Mouse (Mus musculus): ENCODE measurements at regions not wholly inside any gene's neighbourhood (a gene's known extent, or its start where the extent isn't known, plus 50 kb on each side); places are given as distances from the start of the nearest gene placed in this dataset.
"Not testable (repeated sequence)": the region's sequence is repeated elsewhere in the genome, so short reads cannot be mapped to it uniquely, and the experiment has no call there.

DNA sequence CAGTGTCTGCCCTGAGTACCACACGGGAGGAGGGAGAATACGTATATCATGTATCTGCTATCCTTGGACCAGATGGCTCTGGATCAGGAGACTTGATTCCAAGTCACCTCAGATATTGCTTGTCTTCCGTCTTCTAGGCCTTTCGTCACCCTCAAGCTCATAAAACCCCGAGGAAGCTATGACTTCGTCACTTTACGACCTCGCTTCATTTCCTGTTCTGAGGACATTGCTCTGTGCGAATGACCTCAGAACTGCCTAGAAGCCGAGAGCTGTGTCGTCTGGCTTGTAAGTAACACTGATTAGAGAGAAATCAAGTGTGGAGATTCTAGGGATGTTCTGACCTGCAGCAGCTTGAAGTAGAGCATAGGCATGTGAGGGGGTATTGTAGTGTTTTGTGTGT, 108.4 kb upstream of the Shb start:
- H3K4me1 ChIP-seq (ENCODE audit: control insufficient read depth, insufficient read depth, low read length): 0 out of 2 replicates have a peak, but pooled peaks cover 2% of the 10 kb centered on the region
- no peak for ATAC-seq (replicated peaks; ENCODE audit: extremely low read depth, insufficient read depth, low FRiP score)
- no peak overlapping the region for H3K4me2 ChIP-seq (ENCODE audit: low read depth, low read length)
- H3K27ac ChIP-seq (ENCODE audit: low read length): no peak overlapping the region
- H3K27me3 ChIP-seq (ENCODE audit: control insufficient read depth, insufficient read depth, low read length): no peaks in the 10 kb centered on the region
- no peak overlapping the region for H3K9ac ChIP-seq (ENCODE audit: low read length)
- H3K36me3 ChIP-seq (ENCODE audit: control insufficient read depth, insufficient read depth): no peaks in the 10 kb centered on the region
- WGBS: 57% methylated on average over 11 of the region's 11 CpGs
- H3K9me3 ChIP-seq (replicated peaks; ENCODE audit: control insufficient read depth, low read length): peaks cover 4% of the 10 kb centered on the region
- no peak overlapping the region for H3K4me3 ChIP-seq (ENCODE audit: low read length)

DNA sequence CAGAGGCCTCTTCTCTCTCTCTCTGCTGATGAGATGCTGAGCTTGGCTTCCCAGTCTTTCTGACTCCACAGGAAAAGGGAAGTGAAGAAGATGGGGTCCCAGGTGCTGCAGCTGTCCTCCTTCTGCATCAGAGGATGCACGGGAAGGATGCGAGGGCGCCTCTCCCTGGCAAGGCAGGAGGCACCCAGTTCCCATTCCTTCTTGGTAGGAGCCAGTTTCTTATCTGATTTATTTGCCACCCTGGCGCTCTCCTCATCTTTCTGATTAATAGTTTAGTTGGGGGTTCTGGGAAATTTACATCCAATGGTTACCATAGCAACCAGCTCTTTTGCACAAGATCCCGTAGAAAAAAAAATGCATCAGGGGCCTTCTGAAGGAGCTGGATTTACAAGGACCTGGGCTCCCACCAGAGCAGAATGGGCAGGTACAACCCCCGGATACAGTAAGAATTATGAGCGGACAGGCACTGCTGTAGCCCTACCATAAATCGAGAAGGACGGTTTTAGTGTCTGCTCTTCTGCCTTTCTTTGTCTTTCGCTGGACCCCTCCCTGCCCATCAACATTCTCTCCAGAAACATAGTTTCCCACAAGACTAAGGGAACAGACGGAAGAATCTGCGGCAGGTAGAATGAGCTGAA, 107.2 kb upstream of the Shb start:
- H3K9ac ChIP-seq (ENCODE audit: low read length): no peak overlapping the region
- no peaks in the 10 kb centered on the region for H3K27me3 ChIP-seq (ENCODE audit: control insufficient read depth, insufficient read depth, low read length)
- no peak for ATAC-seq (replicated peaks; ENCODE audit: extremely low read depth, insufficient read depth, low FRiP score)
- H3K4me1 ChIP-seq (ENCODE audit: control insufficient read depth, insufficient read depth, low read length): 0 out of 2 replicates have a peak, but pooled peaks cover 2% of the 10 kb centered on the region
- H3K27ac ChIP-seq (ENCODE audit: low read length): no peak overlapping the region
- no peak overlapping the region for H3K4me2 ChIP-seq (ENCODE audit: low read depth, low read length)
- 83% methylated on average over 12 of the region's 12 CpGs for WGBS
- peaks cover 4% of the 10 kb centered on the region for H3K9me3 ChIP-seq (replicated peaks; ENCODE audit: control insufficient read depth, low read length)
- no peaks in the 10 kb centered on the region for H3K36me3 ChIP-seq (ENCODE audit: control insufficient read depth, insufficient read depth)
- H3K4me3 ChIP-seq (ENCODE audit: low read length): no peak overlapping the region

DNA sequence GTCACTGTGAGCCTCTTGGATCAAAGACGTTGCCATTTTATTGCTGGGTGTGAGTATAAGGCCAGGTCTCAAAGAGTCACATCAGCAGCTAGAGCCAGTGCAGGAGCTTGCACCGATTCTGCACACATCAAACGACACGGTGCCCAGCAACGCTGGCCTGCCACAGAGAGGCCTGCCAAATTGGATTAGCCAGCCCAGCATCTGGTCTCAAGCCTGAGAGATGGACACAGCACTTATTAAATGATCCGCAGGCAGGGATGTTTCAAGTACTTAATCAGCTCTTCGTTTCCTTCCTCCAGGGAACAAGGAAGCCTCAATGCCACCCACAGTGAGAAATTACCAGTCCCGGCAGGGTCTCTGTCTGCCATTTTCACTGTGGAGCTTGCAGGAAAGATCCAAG, 106.1 kb upstream of the Shb start:
- Histone ChIP-seq H3K9me3 (replicated peaks; ENCODE audit: control insufficient read depth, low read length) (peaks cover 4% of the 10 kb centered on the region), H3K4me1 (ENCODE audit: control insufficient read depth, insufficient read depth, low read length) (0 out of 2 replicates have a peak, but pooled peaks cover 2% of the 10 kb centered on the region), H3K4me2 (ENCODE audit: low read depth, low read length) (no peak overlapping the region), H3K36me3 (ENCODE audit: control insufficient read depth, insufficient read depth) (no peaks in the 10 kb centered on the region), H3K27me3 (ENCODE audit: control insufficient read depth, insufficient read depth, low read length) (no peaks in the 10 kb centered on the region), H3K27ac (ENCODE audit: low read length) (no peak overlapping the region), H3K4me3 (ENCODE audit: low read length) (no peak overlapping the region), H3K9ac (ENCODE audit: low read length) (no peak overlapping the region)
- 46% methylated on average over 8 of the region's 8 CpGs for WGBS
- no peak for ATAC-seq (replicated peaks; ENCODE audit: extremely low read depth, insufficient read depth, low FRiP score)

DNA sequence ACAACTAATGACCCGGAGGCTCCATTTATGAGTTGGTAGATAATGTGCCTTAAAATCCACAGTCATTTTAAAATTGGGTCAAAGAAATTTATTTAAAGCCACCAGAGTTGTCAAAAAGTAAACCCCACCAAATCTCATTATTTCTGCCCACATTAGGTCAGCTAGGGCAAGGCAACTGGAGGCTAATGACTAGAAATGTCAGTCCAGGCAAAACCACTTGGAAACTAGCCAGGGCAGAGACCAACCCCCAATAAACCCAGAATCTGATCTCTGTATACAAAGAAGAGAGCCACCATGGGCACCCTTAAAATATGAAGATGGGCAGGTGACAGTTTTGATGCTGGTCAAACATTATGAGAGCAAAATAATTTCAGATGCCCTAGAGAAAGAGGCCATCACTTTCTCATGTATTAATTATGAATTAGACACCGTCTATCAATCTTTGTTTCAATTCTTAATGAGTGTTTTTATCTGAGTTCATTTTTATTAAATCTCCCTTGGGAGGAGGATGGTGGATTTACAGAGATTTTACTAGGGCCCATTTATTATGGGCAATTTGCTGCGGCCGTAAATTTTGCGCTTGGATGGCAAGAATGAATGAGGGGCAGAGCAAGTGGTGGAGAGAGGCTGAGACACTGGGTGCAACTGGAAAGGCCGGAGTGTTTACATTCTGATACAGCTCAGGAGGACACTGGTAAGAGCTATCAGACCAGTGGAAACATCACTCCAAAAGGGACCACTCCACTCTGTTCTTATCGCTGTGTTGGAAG, 99.2 kb upstream of the Shb start:
- Histone ChIP-seq H3K4me1 (ENCODE audit: control insufficient read depth, insufficient read depth, low read length) (no peaks in the 10 kb centered on the region), H3K4me3 (ENCODE audit: low read length) (no peak overlapping the region), H3K4me2 (ENCODE audit: low read depth, low read length) (no peak overlapping the region), H3K9me3 (replicated peaks; ENCODE audit: control insufficient read depth, low read length) (peaks cover under 1% of the 10 kb centered on the region), H3K27me3 (ENCODE audit: control insufficient read depth, insufficient read depth, low read length) (no peaks in the 10 kb centered on the region), H3K27ac (ENCODE audit: low read length) (no peak overlapping the region), H3K9ac (ENCODE audit: low read length) (no peak overlapping the region), H3K36me3 (ENCODE audit: control insufficient read depth, insufficient read depth) (no peaks in the 10 kb centered on the region)
- ATAC-seq (replicated peaks; ENCODE audit: extremely low read depth, insufficient read depth, low FRiP score): no peak
- 91% methylated on average over 7 of the region's 7 CpGs for WGBS

DNA sequence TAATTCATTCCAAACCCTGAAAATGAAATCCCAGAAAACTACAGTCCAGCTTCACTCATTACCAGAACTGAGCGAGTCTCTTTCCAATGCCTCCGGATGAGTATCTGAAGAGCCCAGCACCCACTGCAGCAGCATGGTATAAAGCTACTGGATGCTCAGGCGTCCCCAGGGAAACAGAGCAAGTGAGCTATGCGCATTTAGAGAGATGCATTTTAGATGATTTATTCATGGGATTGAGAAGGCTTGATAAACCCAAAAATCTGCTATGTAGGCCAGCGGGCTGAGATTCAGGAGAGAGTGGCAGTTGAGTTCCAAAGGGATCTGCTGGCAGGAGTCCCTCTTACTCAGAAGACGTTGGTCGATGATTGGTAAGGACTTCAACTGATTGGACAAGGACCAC, 93.4 kb upstream of the Shb start:
- Histone ChIP-seq H3K9ac (ENCODE audit: low read length) (no peak overlapping the region), H3K4me3 (ENCODE audit: low read length) (no peak overlapping the region), H3K9me3 (replicated peaks; ENCODE audit: control insufficient read depth, low read length) (no peaks in the 10 kb centered on the region), H3K36me3 (ENCODE audit: control insufficient read depth, insufficient read depth) (no peaks in the 10 kb centered on the region), H3K27me3 (ENCODE audit: control insufficient read depth, insufficient read depth, low read length) (no peaks in the 10 kb centered on the region), H3K4me2 (ENCODE audit: low read depth, low read length) (no peak overlapping the region), H3K4me1 (ENCODE audit: control insufficient read depth, insufficient read depth, low read length) (no peaks in the 10 kb centered on the region), H3K27ac (ENCODE audit: low read length) (no peak overlapping the region)
- no peak for ATAC-seq (replicated peaks; ENCODE audit: extremely low read depth, insufficient read depth, low FRiP score)
- 88% methylated on average over 7 of the region's 7 CpGs for WGBS

DNA sequence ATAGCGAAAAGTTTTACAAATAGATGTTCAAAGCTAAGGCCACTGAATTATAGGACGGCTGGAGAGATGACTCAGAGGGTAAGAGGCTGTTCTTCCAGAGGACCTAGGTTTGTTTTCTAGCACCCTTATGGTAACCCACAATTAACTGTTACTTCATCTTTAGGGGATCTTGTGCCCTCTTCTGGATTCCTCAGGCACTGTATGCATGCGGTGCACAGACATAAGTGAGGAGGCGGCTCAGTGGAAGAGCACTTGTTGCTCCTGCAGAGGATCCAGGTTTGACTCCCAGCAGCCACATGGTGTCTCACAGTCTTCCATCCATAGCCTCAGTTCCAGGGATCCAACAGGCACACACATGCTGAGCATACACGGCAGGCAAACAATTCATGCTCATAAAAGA, 89.7 kb upstream of the Shb start:
- WGBS: 85% methylated on average over 5 of the region's 5 CpGs

DNA sequence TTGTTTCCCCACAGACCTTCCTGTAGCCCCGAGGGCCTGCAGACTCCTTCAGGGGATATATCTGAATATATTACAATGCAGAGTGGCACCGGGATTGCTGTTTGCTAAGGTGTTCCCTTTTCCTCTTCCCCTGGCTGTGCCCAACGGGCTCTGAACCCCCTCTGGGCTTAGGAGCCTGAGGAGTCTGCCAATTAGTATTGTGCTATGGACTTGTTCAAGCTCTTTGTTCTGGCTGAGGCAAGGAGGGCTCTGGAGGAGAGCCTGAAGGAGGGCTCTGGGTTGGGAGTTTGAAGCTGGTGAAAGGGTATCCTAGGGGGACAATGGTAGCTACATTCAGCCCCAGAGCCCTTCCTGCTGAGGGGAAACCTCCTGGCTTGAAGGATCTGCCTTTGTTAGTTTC, 84.9 kb upstream of the Shb start:
- Histone ChIP-seq H3K4me1 (ENCODE audit: control insufficient read depth, insufficient read depth, low read length) (no peaks in the 10 kb centered on the region), H3K36me3 (ENCODE audit: control insufficient read depth, insufficient read depth) (no peaks in the 10 kb centered on the region), H3K9ac (ENCODE audit: low read length) (no peak overlapping the region), H3K27me3 (ENCODE audit: control insufficient read depth, insufficient read depth, low read length) (no peaks in the 10 kb centered on the region), H3K4me2 (ENCODE audit: low read depth, low read length) (no peak overlapping the region), H3K27ac (ENCODE audit: low read length) (no peak overlapping the region), H3K4me3 (ENCODE audit: low read length) (no peak overlapping the region), H3K9me3 (replicated peaks; ENCODE audit: control insufficient read depth, low read length) (no peaks in the 10 kb centered on the region)
- ATAC-seq (replicated peaks; ENCODE audit: extremely low read depth, insufficient read depth, low FRiP score): no peak
- 47% methylated on average over 3 of the region's 3 CpGs for WGBS

More for the DNA sequence above, 89.7 kb upstream of the Shb start:
- no peak overlapping the region for H3K4me2 ChIP-seq (ENCODE audit: low read depth, low read length)
- no peaks in the 10 kb centered on the region for H3K36me3 ChIP-seq (ENCODE audit: control insufficient read depth, insufficient read depth)
- no peak overlapping the region for H3K27ac ChIP-seq (ENCODE audit: low read length)
- H3K9me3 ChIP-seq (replicated peaks; ENCODE audit: control insufficient read depth, low read length): no peaks in the 10 kb centered on the region
- no peak overlapping the region for H3K9ac ChIP-seq (ENCODE audit: low read length)
- no peak overlapping the region for H3K4me3 ChIP-seq (ENCODE audit: low read length)
- no peaks in the 10 kb centered on the region for H3K27me3 ChIP-seq (ENCODE audit: control insufficient read depth, insufficient read depth, low read length)
- ATAC-seq (replicated peaks; ENCODE audit: extremely low read depth, insufficient read depth, low FRiP score): no peak
- no peaks in the 10 kb centered on the region for H3K4me1 ChIP-seq (ENCODE audit: control insufficient read depth, insufficient read depth, low read length)

DNA sequence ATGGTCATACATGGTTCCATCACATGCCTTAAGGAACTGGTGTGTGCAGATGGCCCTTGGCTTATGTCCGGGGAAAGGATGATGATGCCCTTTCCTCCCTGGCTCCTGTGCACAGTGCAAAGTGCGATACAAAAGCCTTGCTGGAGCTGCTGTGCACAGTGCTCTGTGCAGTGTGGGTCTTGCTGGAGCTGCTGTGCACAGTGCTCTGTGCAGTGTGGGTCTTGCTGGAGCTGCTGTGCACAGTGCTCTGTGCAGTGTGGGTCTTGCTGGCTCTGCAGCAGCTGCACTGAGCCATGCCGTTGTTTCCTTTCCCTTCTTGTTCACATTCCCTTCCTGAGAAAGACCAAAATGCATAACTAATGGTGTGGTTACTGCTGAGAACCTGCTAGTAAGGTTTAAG, 81.2 kb upstream of the Shb start:
- not testable (repeated sequence) for H3K27ac ChIP-seq (ENCODE audit: low read length); H3K4me1 ChIP-seq (ENCODE audit: control insufficient read depth, insufficient read depth, low read length); ATAC-seq (replicated peaks; ENCODE audit: extremely low read depth, insufficient read depth, low FRiP score)

DNA sequence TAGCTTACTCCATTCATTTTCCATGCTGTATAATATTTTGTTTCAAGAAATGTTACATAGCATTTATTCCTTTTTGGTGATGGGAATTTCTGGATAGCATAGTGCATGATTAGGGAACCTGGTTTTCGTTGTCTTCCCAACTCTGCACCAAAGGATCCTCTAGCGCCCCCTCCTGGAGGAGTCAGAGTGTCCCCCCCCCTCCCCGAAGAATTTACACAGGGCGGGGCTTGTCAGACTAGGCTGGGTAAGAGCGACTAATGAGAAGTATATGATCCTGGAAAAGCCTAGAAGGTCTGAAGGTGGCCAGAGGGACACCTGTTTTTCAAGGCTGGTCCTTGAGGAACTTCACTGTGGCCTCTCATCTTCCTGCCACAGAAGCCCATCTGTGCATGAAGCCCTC, 79.9 kb upstream of the Shb start:
- H3K27ac ChIP-seq (ENCODE audit: low read length): no peak overlapping the region
- H3K4me1 ChIP-seq (ENCODE audit: control insufficient read depth, insufficient read depth, low read length): no peaks in the 10 kb centered on the region
- H3K4me3 ChIP-seq (ENCODE audit: low read length): no peak overlapping the region
- H3K36me3 ChIP-seq (ENCODE audit: control insufficient read depth, insufficient read depth): no peaks in the 10 kb centered on the region
- no peak overlapping the region for H3K9ac ChIP-seq (ENCODE audit: low read length)
- H3K27me3 ChIP-seq (ENCODE audit: control insufficient read depth, insufficient read depth, low read length): no peaks in the 10 kb centered on the region
- H3K9me3 ChIP-seq (replicated peaks; ENCODE audit: control insufficient read depth, low read length): no peaks in the 10 kb centered on the region; the same call in 1 of the 2 replicates
- 31% methylated on average over 5 of the region's 5 CpGs for WGBS
- H3K4me2 ChIP-seq (ENCODE audit: low read depth, low read length): no peak overlapping the region
- ATAC-seq (replicated peaks; ENCODE audit: extremely low read depth, insufficient read depth, low FRiP score): no peak

More for the DNA sequence above, 81.2 kb upstream of the Shb start:
- H3K9me3 ChIP-seq (replicated peaks; ENCODE audit: control insufficient read depth, low read length); H3K27me3 ChIP-seq (ENCODE audit: control insufficient read depth, insufficient read depth, low read length); H3K9ac ChIP-seq (ENCODE audit: low read length); H3K36me3 ChIP-seq (ENCODE audit: control insufficient read depth, insufficient read depth); H3K4me2 ChIP-seq (ENCODE audit: low read depth, low read length); H3K4me3 ChIP-seq (ENCODE audit: low read length): not testable (repeated sequence)
- 78% methylated on average over 3 of the region's 3 CpGs for WGBS

Data from heart, embryonic 16.5 days (tissue).